Mouse (Mus musculus) MEL (cell line): Measurements from ENCODE around the gene Parp4.

Experiments
- BHLHE40 ChIP-seq: IDR thresholded peaks from 2 replicates; pipeline ENCODE4 v1.6.1; 2012; ENCODE audit warnings: low read depth, mild to moderate bottlenecking, inconsistent platforms, low read length, improper control_type of control experiment, borderline replicate concordance
- CHD2 ChIP-seq: IDR thresholded peaks from 2 replicates; pipeline ENCODE4 v1.6.1; 2011; ENCODE audit warnings: low read length, improper control_type of control experiment
- CTCF ChIP-seq, 3 experiments: IDR thresholded peaks in 2 of 3; conservative IDR thresholded peaks in 1 of 3; 2 replicates each; pipeline ENCODE4 v1.5.1; 2011 to 2012; ENCODE audit warnings: low read length in 3 of 3, low read depth in 2 of 3, mild to moderate bottlenecking in 2 of 3, improper control_type of control experiment in 1 of 3, inconsistent platforms in 1 of 3, mixed read lengths in 1 of 3, moderate library complexity in 1 of 3; ENCODE audit not compliant: control insufficient read depth in 1 of 3, insufficient read depth in 1 of 3, poor library complexity in 1 of 3, severe bottlenecking in 1 of 3
- ELF1 ChIP-seq: IDR thresholded peaks from 2 replicates; pipeline ENCODE4 v1.6.1; 2014; ENCODE audit warnings: low read depth, mild to moderate bottlenecking, inconsistent platforms, low read length, improper control_type of control experiment, moderate library complexity
- HCFC1 ChIP-seq: IDR thresholded peaks from 2 replicates; pipeline ENCODE4 v1.6.1; 2012; ENCODE audit warnings: low read depth, mild to moderate bottlenecking, inconsistent platforms, low read length, improper control_type of control experiment, moderate library complexity
- NELFE ChIP-seq: IDR thresholded peaks from 2 replicates; pipeline ENCODE4 v1.6.1; 2011; ENCODE audit warnings: low read depth, low read length, improper control_type of control experiment
- POLR2A ChIP-seq, 2 experiments: IDR thresholded peaks; 2 replicates each; pipeline ENCODE4 v1.6.1; 2011 to 2012; ENCODE audit warnings: low read length in 2 of 2, mild to moderate bottlenecking in 2 of 2, control low read depth in 1 of 2, improper control_type of control experiment in 1 of 2, low read depth in 1 of 2, moderate library complexity in 1 of 2; ENCODE audit not compliant: control insufficient read depth in 1 of 2, insufficient read depth in 1 of 2, poor library complexity in 1 of 2
- POLR2AphosphoS2 ChIP-seq: IDR thresholded peaks from 2 replicates; pipeline ENCODE4 v1.6.1; 2011; ENCODE audit warnings: low read length, improper control_type of control experiment
- SIN3A ChIP-seq: IDR thresholded peaks from 2 replicates; pipeline ENCODE4 v1.6.1; 2012; ENCODE audit warnings: low read length, improper control_type of control experiment, inconsistent platforms
- UBTF ChIP-seq: IDR thresholded peaks from 2 replicates; pipeline ENCODE4 v1.6.1; 2012; ENCODE audit warnings: low read depth, mild to moderate bottlenecking, inconsistent platforms, low read length, improper control_type of control experiment, moderate library complexity, borderline replicate concordance; ENCODE audit not compliant: insufficient read depth
- ZNF384 ChIP-seq: IDR thresholded peaks from 2 replicates; pipeline ENCODE4 v1.6.1; 2012; ENCODE audit warnings: low read depth, mild to moderate bottlenecking, inconsistent platforms, low read length, improper control_type of control experiment

GRCm38 (mm10) chr14:56530788-56531187, 44.6 kb upstream of the Parp4 start:
- TF ChIP-seq BHLHE40 (no peak), UBTF (no peak), POLR2A (IDR thresholded peaks at IDR 0.05; ENCODE audit: control insufficient read depth in 1 of 2, insufficient read depth in 1 of 2, low read depth in 1 of 2, low read length in 2 of 2, poor library complexity in 1 of 2) (no peak), CTCF (IDR thresholded peaks at IDR 0.05 in 2 of 3, conservative IDR thresholded peaks at IDR 0.05 in 1 of 3; ENCODE audit: control insufficient read depth in 1 of 3, insufficient read depth in 1 of 3, low read depth in 2 of 3, low read length in 3 of 3, poor library complexity in 1 of 3, severe bottlenecking in 1 of 3) (no peak), CHD2 (no peak), SIN3A (no peak), NELFE (no peak), HCFC1 (no peak), POLR2AphosphoS2 (no peak), ZNF384 (no peak), ELF1 (no peak)
